Mouse (Mus musculus): ENCODE results near the gene Ncapd2. TPM values are rescaled to one million over a fixed set of nuclear protein-coding genes. Genes with fewer than 3 reads are reported as not detected.

The Ncapd2 gene
- polyA plus RNA-seq, 1 experiment, result 34.7 TPM

DNA sequence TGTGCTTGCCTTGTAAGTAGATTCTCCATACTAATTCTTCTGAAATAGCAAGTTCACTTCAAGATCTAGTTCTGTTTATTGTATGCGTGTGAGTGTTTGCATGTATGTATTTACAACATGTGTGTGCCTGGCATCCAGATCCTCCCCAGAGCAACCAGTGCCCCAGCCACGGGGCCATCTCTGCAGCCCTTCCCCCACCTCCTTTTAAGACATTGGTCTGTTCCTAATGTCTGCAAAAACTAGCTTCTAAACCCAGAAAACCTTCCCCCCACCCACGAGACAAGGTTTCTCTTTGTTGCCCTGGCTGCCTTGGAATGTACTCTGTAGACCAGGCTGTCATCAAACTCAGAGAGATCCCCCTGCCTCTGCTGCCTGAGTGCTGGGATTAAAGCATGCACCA, 31.1 kb upstream of the Ncapd2 start:
- H3K4me2 ChIP-seq (ENCODE audit: low read depth), result no peak overlapping the region
- no peaks in the 10 kb centered on the region for H3K27me3 ChIP-seq (ENCODE audit: control insufficient read depth, insufficient read depth, insufficient read length)
- peaks cover 3% of the 10 kb centered on the region for H3K36me3 ChIP-seq (ENCODE audit: control insufficient read depth, insufficient read depth)
- no peak overlapping the region for H3ac ChIP-seq (ENCODE audit: control insufficient read depth, insufficient read length)
- TF ChIP-seq MYOG (IDR thresholded peaks at IDR 0.05; ENCODE audit: control insufficient read depth in 1 of 3, insufficient read depth in 1 of 3, insufficient read length in 2 of 3, low read depth in 2 of 3) (no peak), MYOD1 (IDR thresholded peaks at IDR 0.05; ENCODE audit: control insufficient read depth in 1 of 3, insufficient read length in 2 of 3, low read depth in 2 of 3) (no peak), E2F4 (IDR thresholded peaks at IDR 0.05; ENCODE audit: insufficient read depth) (no peak), POLR2A (IDR thresholded peaks at IDR 0.05; ENCODE audit: insufficient read length, low read depth) (no peak), CEBPB (IDR thresholded peaks at IDR 0.05; ENCODE audit: insufficient read depth, poor library complexity, severe bottlenecking) (no peak), TCF3 (IDR thresholded peaks at IDR 0.05; ENCODE audit: insufficient read length, low read depth) (no peak)
- H3K79me2 ChIP-seq (ENCODE audit: control insufficient read depth, insufficient read depth), result no peaks in the 10 kb centered on the region
- no peak overlapping the region for H3K4me3 ChIP-seq

DNA sequence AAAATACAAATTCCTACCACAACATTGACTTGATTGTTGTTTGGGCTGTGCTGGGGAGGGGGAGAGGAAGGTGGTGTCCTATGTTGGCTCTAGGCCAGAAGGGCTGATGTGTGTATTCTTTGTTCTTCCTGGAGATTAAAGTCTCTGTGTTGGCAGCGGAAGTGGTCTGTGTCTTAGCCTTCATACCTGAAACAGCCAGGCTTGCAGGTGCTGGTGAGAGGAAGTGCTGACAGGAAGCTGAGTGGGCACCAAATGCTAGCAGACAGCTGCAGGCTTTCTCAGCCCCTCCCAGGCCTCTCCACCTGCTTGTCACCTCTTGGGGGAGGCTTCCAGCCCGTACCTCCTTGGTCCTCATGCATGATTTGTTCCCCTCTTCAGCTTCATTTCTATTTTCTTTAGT, 30.6 kb upstream of the Ncapd2 start:
- peaks cover 3% of the 10 kb centered on the region for H3K36me3 ChIP-seq (ENCODE audit: control insufficient read depth, insufficient read depth)
- H3K4me3 ChIP-seq, result no peak overlapping the region
- no peak overlapping the region for H3ac ChIP-seq (ENCODE audit: control insufficient read depth, insufficient read length)
- H3K79me2 ChIP-seq (ENCODE audit: control insufficient read depth, insufficient read depth), result no peaks in the 10 kb centered on the region
- no peak overlapping the region for H3K4me2 ChIP-seq (ENCODE audit: low read depth)
- no peak for TF ChIP-seq TCF12 (IDR thresholded peaks at IDR 0.05; ENCODE audit: insufficient read depth, poor library complexity, severe bottlenecking)
- TF ChIP-seq MYOG (IDR thresholded peaks at IDR 0.05; ENCODE audit: control insufficient read depth in 1 of 3, insufficient read depth in 1 of 3, insufficient read length in 2 of 3, low read depth in 2 of 3), result peak in 1 of 3 experiments; percentile 53
- TF ChIP-seq MYOD1 (IDR thresholded peaks at IDR 0.05; ENCODE audit: control insufficient read depth in 1 of 3, insufficient read length in 2 of 3, low read depth in 2 of 3), result peak in 1 of 3 experiments; percentile 66
- no peaks in the 10 kb centered on the region for H3K27me3 ChIP-seq (ENCODE audit: control insufficient read depth, insufficient read depth, insufficient read length)

DNA sequence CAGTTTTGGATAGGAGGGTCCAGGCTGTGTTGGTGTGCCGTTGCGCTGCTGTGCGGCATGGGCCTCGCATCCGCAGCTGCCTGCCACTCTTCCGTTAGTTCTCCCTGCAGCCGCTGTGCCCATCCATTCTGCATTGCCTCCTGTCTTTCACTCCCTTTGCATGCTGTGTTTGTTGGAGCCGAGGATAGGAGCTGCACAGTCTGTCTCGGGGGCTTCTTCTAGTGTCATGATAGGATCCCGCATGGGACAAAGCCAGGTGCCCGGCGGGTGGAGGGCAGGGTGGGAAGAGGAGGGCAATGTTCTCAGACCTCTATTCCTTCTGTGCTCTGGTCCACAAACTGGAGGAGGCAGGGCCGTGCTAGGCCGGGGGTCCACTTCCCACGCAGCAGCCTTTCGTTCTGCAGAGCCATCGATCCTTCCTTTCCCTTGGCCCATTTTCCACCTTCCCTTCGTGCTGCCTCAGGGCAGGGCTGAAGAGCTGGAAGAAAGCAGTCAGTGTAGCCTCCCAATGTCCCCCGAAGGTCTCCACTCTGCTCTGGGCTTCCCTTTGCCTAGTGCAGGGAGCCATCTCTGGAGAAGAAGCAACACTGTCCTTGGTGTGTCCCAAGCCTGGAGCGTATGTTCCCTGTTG, 29.7 kb upstream of the Ncapd2 start:
- Histone ChIP-seq H3K4me3 (no peak overlapping the region), H3ac (ENCODE audit: control insufficient read depth, insufficient read length) (no peak overlapping the region), H3K27me3 (ENCODE audit: control insufficient read depth, insufficient read depth, insufficient read length) (no peaks in the 10 kb centered on the region), H3K36me3 (ENCODE audit: control insufficient read depth, insufficient read depth) (peaks cover 3% of the 10 kb centered on the region), H3K4me2 (ENCODE audit: low read depth) (no peak overlapping the region), H3K79me2 (ENCODE audit: control insufficient read depth, insufficient read depth) (no peaks in the 10 kb centered on the region)
- no peak for TF ChIP-seq SRF (IDR thresholded peaks at IDR 0.05; ENCODE audit: control insufficient read depth, insufficient read length, low read depth)
- TF ChIP-seq POLR2AphosphoS2 (IDR thresholded peaks at IDR 0.05; ENCODE audit: insufficient read length, low read depth), result no peak
- TF ChIP-seq MYOD1 (IDR thresholded peaks at IDR 0.05; ENCODE audit: control insufficient read depth in 1 of 3, insufficient read length in 2 of 3, low read depth in 2 of 3), result no peak
- no peak for TF ChIP-seq REST (IDR thresholded peaks at IDR 0.05; ENCODE audit: insufficient read depth, insufficient read length)
- no peak for TF ChIP-seq TCF3 (IDR thresholded peaks at IDR 0.05; ENCODE audit: insufficient read length, low read depth)
- TF ChIP-seq USF1 (IDR thresholded peaks at IDR 0.05; ENCODE audit: low read depth), result no peak
- no peak for TF ChIP-seq MAX (IDR thresholded peaks at IDR 0.05; ENCODE audit: low read depth)
- no peak for TF ChIP-seq CEBPB (IDR thresholded peaks at IDR 0.05; ENCODE audit: insufficient read depth, poor library complexity, severe bottlenecking)
- TF ChIP-seq E2F4 (IDR thresholded peaks at IDR 0.05; ENCODE audit: insufficient read depth), result no peak
- TF ChIP-seq MYOG (IDR thresholded peaks at IDR 0.05; ENCODE audit: control insufficient read depth in 1 of 3, insufficient read depth in 1 of 3, insufficient read length in 2 of 3, low read depth in 2 of 3), result no peak
- no peak for TF ChIP-seq POLR2A (IDR thresholded peaks at IDR 0.05; ENCODE audit: insufficient read length, low read depth)
- TF ChIP-seq TCF12 (IDR thresholded peaks at IDR 0.05; ENCODE audit: insufficient read depth, poor library complexity, severe bottlenecking), result no peak

DNA sequence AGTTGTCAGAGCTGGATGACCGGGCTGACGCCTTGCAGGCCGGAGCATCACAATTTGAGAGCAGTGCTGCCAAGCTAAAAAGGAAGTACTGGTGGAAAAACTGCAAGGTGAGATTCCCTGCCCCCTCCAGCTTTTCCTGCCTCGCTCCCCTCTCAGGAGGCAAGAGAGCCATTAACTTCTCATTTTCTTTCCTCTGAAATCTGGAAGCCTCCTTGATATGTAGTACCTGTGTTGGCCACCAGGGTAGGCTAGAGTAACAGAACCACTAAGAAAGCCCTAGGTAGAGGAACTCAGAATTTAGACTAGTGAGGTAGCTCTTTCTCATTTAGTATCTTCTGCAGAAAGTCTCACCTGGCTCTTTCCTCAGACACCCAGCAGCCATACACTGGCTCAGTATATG, 27.5 kb upstream of the Ncapd2 start:
- no peak overlapping the region for H3K4me3 ChIP-seq
- H3K36me3 ChIP-seq (ENCODE audit: control insufficient read depth, insufficient read depth), result no peaks in the 10 kb centered on the region
- H3K79me2 ChIP-seq (ENCODE audit: control insufficient read depth, insufficient read depth), result no peaks in the 10 kb centered on the region
- H3K27me3 ChIP-seq (ENCODE audit: control insufficient read depth, insufficient read depth, insufficient read length), result peaks cover 2% of the 10 kb centered on the region
- no peak overlapping the region for H3K4me2 ChIP-seq (ENCODE audit: low read depth)
- no peak for TF ChIP-seq CEBPB (IDR thresholded peaks at IDR 0.05; ENCODE audit: insufficient read depth, poor library complexity, severe bottlenecking)
- TF ChIP-seq E2F4 (IDR thresholded peaks at IDR 0.05; ENCODE audit: insufficient read depth), result no peak
- TF ChIP-seq MYOD1 (IDR thresholded peaks at IDR 0.05; ENCODE audit: control insufficient read depth in 1 of 3, insufficient read length in 2 of 3, low read depth in 2 of 3), result no peak
- no peak for TF ChIP-seq POLR2AphosphoS2 (IDR thresholded peaks at IDR 0.05; ENCODE audit: insufficient read length, low read depth)
- TF ChIP-seq MAX (IDR thresholded peaks at IDR 0.05; ENCODE audit: low read depth), result no peak
- TF ChIP-seq TCF3 (IDR thresholded peaks at IDR 0.05; ENCODE audit: insufficient read length, low read depth), result no peak
- no peak for TF ChIP-seq REST (IDR thresholded peaks at IDR 0.05; ENCODE audit: insufficient read depth, insufficient read length)
- TF ChIP-seq USF1 (IDR thresholded peaks at IDR 0.05; ENCODE audit: low read depth), result no peak
- no peak for TF ChIP-seq TCF12 (IDR thresholded peaks at IDR 0.05; ENCODE audit: insufficient read depth, poor library complexity, severe bottlenecking)
- TF ChIP-seq MYOG (IDR thresholded peaks at IDR 0.05; ENCODE audit: control insufficient read depth in 1 of 3, insufficient read depth in 1 of 3, insufficient read length in 2 of 3, low read depth in 2 of 3), result no peak
- no peak for TF ChIP-seq POLR2A (IDR thresholded peaks at IDR 0.05; ENCODE audit: insufficient read length, low read depth)
- no peak for TF ChIP-seq SRF (IDR thresholded peaks at IDR 0.05; ENCODE audit: control insufficient read depth, insufficient read length, low read depth)
- no peak overlapping the region for H3ac ChIP-seq (ENCODE audit: control insufficient read depth, insufficient read length)

DNA sequence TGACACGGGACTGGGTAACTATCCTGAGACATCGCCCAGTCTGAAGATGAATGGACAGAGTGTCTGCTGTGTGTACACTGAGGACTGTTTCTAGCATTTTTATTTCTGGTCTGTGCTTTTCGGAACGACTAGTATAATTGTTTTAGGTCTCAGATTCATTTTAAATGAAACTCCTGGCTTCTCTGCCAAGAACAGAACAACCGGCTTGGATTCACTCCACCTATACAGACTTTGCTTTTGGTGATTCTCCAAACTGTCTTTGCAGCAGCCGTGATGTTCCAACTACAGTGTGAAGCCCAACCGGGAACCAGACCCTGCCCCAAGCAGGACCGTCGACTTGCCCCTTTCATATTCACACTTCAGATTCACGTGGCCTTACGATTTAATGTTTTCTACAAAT, 26.4 kb upstream of the Ncapd2 start:
- no peaks in the 10 kb centered on the region for H3K36me3 ChIP-seq (ENCODE audit: control insufficient read depth, insufficient read depth)
- H3K27me3 ChIP-seq (ENCODE audit: control insufficient read depth, insufficient read depth, insufficient read length), result peaks cover 5% of the 10 kb centered on the region
- no peak overlapping the region for H3ac ChIP-seq (ENCODE audit: control insufficient read depth, insufficient read length)
- no peak overlapping the region for H3K4me2 ChIP-seq (ENCODE audit: low read depth)
- no peaks in the 10 kb centered on the region for H3K79me2 ChIP-seq (ENCODE audit: control insufficient read depth, insufficient read depth)
- TF ChIP-seq E2F4 (IDR thresholded peaks at IDR 0.05; ENCODE audit: insufficient read depth) (no peak), CEBPB (IDR thresholded peaks at IDR 0.05; ENCODE audit: insufficient read depth, poor library complexity, severe bottlenecking) (no peak), USF1 (IDR thresholded peaks at IDR 0.05; ENCODE audit: low read depth) (no peak), MYOG (IDR thresholded peaks at IDR 0.05; ENCODE audit: control insufficient read depth in 1 of 3, insufficient read depth in 1 of 3, insufficient read length in 2 of 3, low read depth in 2 of 3) (no peak), TCF3 (IDR thresholded peaks at IDR 0.05; ENCODE audit: insufficient read length, low read depth) (no peak), SRF (IDR thresholded peaks at IDR 0.05; ENCODE audit: control insufficient read depth, insufficient read length, low read depth) (no peak), TCF12 (IDR thresholded peaks at IDR 0.05; ENCODE audit: insufficient read depth, poor library complexity, severe bottlenecking) (no peak), MAX (IDR thresholded peaks at IDR 0.05; ENCODE audit: low read depth) (no peak), REST (IDR thresholded peaks at IDR 0.05; ENCODE audit: insufficient read depth, insufficient read length) (no peak), POLR2AphosphoS2 (IDR thresholded peaks at IDR 0.05; ENCODE audit: insufficient read length, low read depth) (no peak), MYOD1 (IDR thresholded peaks at IDR 0.05; ENCODE audit: control insufficient read depth in 1 of 3, insufficient read length in 2 of 3, low read depth in 2 of 3) (no peak), POLR2A (IDR thresholded peaks at IDR 0.05; ENCODE audit: insufficient read length, low read depth) (no peak)
- H3K4me3 ChIP-seq, result no peak overlapping the region
